Mouse (Mus musculus): ENCODE measurements at regions not wholly inside any gene's neighbourhood (a gene's known extent, or its start where the extent isn't known, plus 50 kb on each side); places are given as distances from the start of the nearest gene placed in this dataset.
A peak's percentile ranks its signal among the peaks of the same experiment; 100 is the strongest.

DNA sequence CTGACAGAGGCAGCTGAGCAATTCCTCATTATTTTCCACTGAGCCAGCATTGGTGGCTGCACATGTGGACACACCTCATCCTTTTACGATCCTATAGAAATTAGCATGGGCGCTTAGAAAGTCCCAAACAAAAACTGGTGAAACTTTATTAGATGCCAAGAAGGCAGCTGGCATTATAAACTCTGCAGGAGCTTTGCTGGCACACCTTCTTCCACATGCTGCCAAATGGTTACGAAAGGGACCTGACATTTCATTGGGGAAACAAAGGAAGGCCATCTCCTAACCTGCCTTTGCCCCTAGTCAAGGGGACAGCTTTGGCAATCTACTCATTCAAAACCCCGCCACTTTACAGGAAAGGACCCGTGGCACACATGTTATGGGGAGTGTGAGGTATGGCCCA lies 390.7 kb upstream of the Gm26657 start:
- Histone ChIP-seq H3K27ac (replicated peaks) (no peak overlapping the region), H3K4me3 (ENCODE audit: low read depth, low read length) (no peak overlapping the region), H3K27me3 (ENCODE audit: control insufficient read depth, insufficient read depth, low read length) (no peaks in the 10 kb centered on the region), H3K9ac (ENCODE audit: low read length) (no peak overlapping the region), H3K36me3 (ENCODE audit: control insufficient read depth, insufficient read depth, low read length) (no peaks in the 10 kb centered on the region), H3K4me1 (replicated peaks; ENCODE audit: control insufficient read depth, insufficient read depth) (no peaks in the 10 kb centered on the region), H3K9me3 (ENCODE audit: control insufficient read depth, low read length) (no peaks in the 10 kb centered on the region), H3K4me2 (replicated peaks; ENCODE audit: low read depth) (no peak overlapping the region)
- no peak for DNase-seq (ENCODE audit: low spot score)
- no peak for ATAC-seq (ENCODE audit: low FRiP score, low TSS enrichment)
- WGBS: 73% methylated on average over 5 of the region's 5 CpGs
- TF ChIP-seq CTCF (IDR thresholded peaks at IDR 0.05; ENCODE audit: low read depth) (no peak), EP300 (optimal IDR thresholded peaks at IDR 0.05) (no peak)

DNA sequence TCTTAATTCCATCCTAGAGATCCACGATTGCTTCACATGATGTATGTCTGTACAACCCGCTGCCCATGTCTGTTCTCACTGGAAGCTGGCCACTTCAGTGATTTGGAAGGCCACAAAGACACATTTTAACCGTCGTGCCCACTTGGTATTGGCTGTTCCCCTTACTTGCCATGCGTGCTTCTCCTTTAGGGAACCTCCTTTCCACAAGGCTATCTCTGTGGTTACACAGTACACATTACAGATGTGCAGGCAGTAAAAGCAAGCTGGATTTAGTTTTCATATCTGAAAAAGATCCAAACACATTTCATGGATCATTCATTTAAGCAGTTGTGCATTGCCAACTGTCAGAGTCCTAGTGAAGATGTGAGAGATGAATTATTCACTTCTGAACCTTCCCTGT lies 414.7 kb upstream of the Gm26657 start:
- 71% methylated on average over 5 of the region's 5 CpGs for WGBS
- DNase-seq (ENCODE audit: low spot score): no peak

DNA sequence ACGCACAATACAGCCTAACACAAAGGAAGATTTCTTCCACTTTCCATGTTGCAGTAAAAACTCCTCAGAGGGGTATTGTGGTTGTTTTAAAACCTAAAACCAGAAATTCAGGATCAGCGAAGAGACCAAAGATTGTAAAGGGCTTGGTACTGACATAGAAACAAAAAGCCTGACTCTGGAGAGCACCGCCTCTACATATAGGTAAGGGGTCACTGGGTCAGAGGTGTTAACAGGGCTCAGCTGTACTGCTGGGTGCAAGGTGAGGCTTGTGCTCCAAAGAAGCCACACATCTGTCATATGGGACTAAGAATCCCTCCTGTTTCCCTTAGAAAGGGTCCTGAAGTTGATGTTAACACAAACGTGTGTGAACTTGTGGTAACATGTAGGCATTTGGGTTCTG lies 420.7 kb upstream of the Gm26657 start:
- TF ChIP-seq EP300 (optimal IDR thresholded peaks at IDR 0.05) (peak; percentile 89), CTCF (IDR thresholded peaks at IDR 0.05; ENCODE audit: low read depth) (no peak)
- Histone ChIP-seq H3K9me3 (ENCODE audit: control insufficient read depth, low read length) (no peaks in the 10 kb centered on the region), H3K4me3 (ENCODE audit: low read depth, low read length) (no peak overlapping the region), H3K36me3 (ENCODE audit: control insufficient read depth, insufficient read depth, low read length) (no peaks in the 10 kb centered on the region), H3K4me2 (replicated peaks; ENCODE audit: low read depth) (no peak overlapping the region), H3K9ac (ENCODE audit: low read length) (no peak overlapping the region), H3K27me3 (ENCODE audit: control insufficient read depth, insufficient read depth, low read length) (no peaks in the 10 kb centered on the region), H3K4me1 (replicated peaks; ENCODE audit: control insufficient read depth, insufficient read depth) (no peaks in the 10 kb centered on the region), H3K27ac (replicated peaks) (peak overlapping the region; percentile 72)
- ATAC-seq (ENCODE audit: low FRiP score, low TSS enrichment) (peak; percentile 60; the same call in 1 of the 2 replicates), DNase-seq (ENCODE audit: low spot score) (no peak)
- WGBS: 65% methylated on average over 4 of the region's 4 CpGs

More for the DNA sequence above, 414.7 kb upstream of the Gm26657 start:
- Histone ChIP-seq H3K27ac (replicated peaks) (no peak overlapping the region), H3K4me2 (replicated peaks; ENCODE audit: low read depth) (no peak overlapping the region), H3K36me3 (ENCODE audit: control insufficient read depth, insufficient read depth, low read length) (no peaks in the 10 kb centered on the region), H3K4me3 (ENCODE audit: low read depth, low read length) (no peak overlapping the region), H3K27me3 (ENCODE audit: control insufficient read depth, insufficient read depth, low read length) (no peaks in the 10 kb centered on the region), H3K9me3 (ENCODE audit: control insufficient read depth, low read length) (no peaks in the 10 kb centered on the region), H3K4me1 (replicated peaks; ENCODE audit: control insufficient read depth, insufficient read depth) (no peaks in the 10 kb centered on the region), H3K9ac (ENCODE audit: low read length) (no peak overlapping the region)
- TF ChIP-seq EP300 (optimal IDR thresholded peaks at IDR 0.05) (no peak), CTCF (IDR thresholded peaks at IDR 0.05; ENCODE audit: low read depth) (no peak)
- ATAC-seq (ENCODE audit: low FRiP score, low TSS enrichment): no peak

DNA sequence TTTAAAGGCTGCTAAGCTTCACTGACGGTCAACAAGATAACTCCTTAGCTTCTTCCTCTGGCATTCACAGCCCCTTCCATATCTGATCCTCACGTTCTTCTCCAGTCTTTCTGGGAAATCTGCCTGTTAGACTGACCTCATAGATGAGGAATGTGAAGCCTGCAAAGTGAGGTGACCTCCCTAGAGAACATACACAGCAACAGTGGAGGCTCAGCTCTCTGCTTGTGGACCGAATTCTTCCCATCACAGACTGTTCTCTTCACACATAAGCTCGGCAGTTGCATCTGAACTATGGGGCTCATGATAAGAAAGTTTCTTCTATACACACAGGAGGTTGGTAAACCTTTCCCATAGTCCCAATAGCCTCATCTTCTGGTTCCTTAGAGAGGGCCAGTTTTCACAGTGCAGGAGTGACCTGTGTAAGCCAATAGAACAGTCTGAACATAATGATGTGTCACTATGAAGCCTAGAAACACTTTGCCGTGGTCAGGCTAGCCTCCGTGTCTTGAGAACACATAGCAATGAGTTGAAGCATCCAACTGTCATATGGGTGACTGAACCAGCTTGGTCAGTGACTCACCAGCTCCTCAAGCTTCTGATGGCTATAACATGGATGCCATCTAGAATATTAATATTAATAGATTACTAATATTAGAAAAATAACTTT lies 434.1 kb upstream of the Gm26657 start:
- no peaks in the 10 kb centered on the region for H3K27me3 ChIP-seq (ENCODE audit: control insufficient read depth, insufficient read depth, low read length)
- no peaks in the 10 kb centered on the region for H3K36me3 ChIP-seq (ENCODE audit: control insufficient read depth, insufficient read depth, low read length)
- WGBS: 45% methylated on average over 6 of the region's 6 CpGs
- 0 out of 2 replicates have a peak overlapping the region, but pooled peaks have one; percentile 9 for H3K27ac ChIP-seq (replicated peaks)
- H3K4me3 ChIP-seq (ENCODE audit: low read depth, low read length): no peak overlapping the region
- no peak for TF ChIP-seq EP300 (optimal IDR thresholded peaks at IDR 0.05)
- no peak for TF ChIP-seq CTCF (IDR thresholded peaks at IDR 0.05; ENCODE audit: low read depth)
- no peak overlapping the region for H3K9ac ChIP-seq (ENCODE audit: low read length)
- no peaks in the 10 kb centered on the region for H3K4me1 ChIP-seq (replicated peaks; ENCODE audit: control insufficient read depth, insufficient read depth)
- no peak overlapping the region for H3K4me2 ChIP-seq (replicated peaks; ENCODE audit: low read depth)
- DNase-seq (ENCODE audit: low spot score): no peak
- no peak for ATAC-seq (ENCODE audit: low FRiP score, low TSS enrichment)
- no peaks in the 10 kb centered on the region for H3K9me3 ChIP-seq (ENCODE audit: control insufficient read depth, low read length)

DNA sequence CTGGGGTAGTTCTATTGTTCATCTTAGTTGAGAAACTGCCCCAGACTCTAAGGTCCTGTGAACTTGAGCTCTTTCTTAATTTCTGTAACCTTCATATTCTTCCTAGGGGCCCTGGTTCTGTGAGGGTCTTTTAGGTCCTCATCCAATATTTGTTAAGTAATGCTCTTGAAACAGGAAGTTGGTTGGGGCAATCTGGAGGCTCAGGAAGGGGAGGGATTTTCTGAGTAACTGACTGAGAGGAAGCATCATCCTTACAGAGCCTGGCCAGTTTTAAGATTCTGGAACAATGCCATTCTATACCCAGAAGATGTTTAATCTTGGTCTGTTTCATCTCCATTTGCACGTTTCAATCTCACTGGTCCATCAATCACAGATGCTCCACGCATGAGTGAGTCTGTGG lies 435.6 kb upstream of the Gm26657 start:
- Histone ChIP-seq H3K27me3 (ENCODE audit: control insufficient read depth, insufficient read depth, low read length) (no peaks in the 10 kb centered on the region), H3K36me3 (ENCODE audit: control insufficient read depth, insufficient read depth, low read length) (no peaks in the 10 kb centered on the region), H3K9me3 (ENCODE audit: control insufficient read depth, low read length) (no peaks in the 10 kb centered on the region), H3K4me2 (replicated peaks; ENCODE audit: low read depth) (no peak overlapping the region), H3K4me1 (replicated peaks; ENCODE audit: control insufficient read depth, insufficient read depth) (no peaks in the 10 kb centered on the region), H3K9ac (ENCODE audit: low read length) (no peak overlapping the region), H3K4me3 (ENCODE audit: low read depth, low read length) (no peak overlapping the region), H3K27ac (replicated peaks) (0 out of 2 replicates have a peak overlapping the region, but pooled peaks have one; percentile 36)
- TF ChIP-seq EP300 (optimal IDR thresholded peaks at IDR 0.05) (no peak), CTCF (IDR thresholded peaks at IDR 0.05; ENCODE audit: low read depth) (no peak)
- 18% methylated on average over 2 of the region's 2 CpGs for whole genome bisulfite sequencing
- DNase-seq (ENCODE audit: low spot score): no peak
- ATAC-seq (ENCODE audit: low FRiP score, low TSS enrichment): no peak; the same call in 1 of the 2 replicates

DNA sequence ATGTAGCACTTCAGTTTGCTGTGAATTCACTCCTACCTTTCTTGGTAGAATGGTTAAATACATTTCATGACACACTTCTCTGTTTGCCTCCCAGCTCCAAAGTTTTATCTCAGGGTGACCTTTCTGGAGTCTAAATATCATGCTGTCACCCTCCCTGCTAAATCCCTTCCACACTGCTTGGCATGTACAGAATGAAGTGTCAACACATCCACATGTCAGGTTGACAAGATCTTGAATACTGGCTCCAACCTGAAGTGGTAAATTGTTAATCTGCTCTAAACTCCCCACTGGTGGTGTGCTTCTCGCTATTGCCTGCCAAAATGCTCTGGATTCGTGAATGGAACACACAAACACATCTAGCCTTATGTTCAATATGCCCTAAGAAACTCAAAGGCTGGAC lies 451.9 kb upstream of the Gm26657 start:
- Histone ChIP-seq H3K27ac (replicated peaks) (no peak overlapping the region), H3K4me1 (replicated peaks; ENCODE audit: control insufficient read depth, insufficient read depth) (no peaks in the 10 kb centered on the region), H3K9me3 (ENCODE audit: control insufficient read depth, low read length) (no peaks in the 10 kb centered on the region), H3K9ac (ENCODE audit: low read length) (no peak overlapping the region), H3K4me2 (replicated peaks; ENCODE audit: low read depth) (no peak overlapping the region), H3K4me3 (ENCODE audit: low read depth, low read length) (no peak overlapping the region), H3K36me3 (ENCODE audit: control insufficient read depth, insufficient read depth, low read length) (no peaks in the 10 kb centered on the region), H3K27me3 (ENCODE audit: control insufficient read depth, insufficient read depth, low read length) (no peaks in the 10 kb centered on the region)
- TF ChIP-seq EP300 (optimal IDR thresholded peaks at IDR 0.05) (no peak), CTCF (IDR thresholded peaks at IDR 0.05; ENCODE audit: low read depth) (no peak)
- 77% methylated on average over 2 of the region's 2 CpGs for WGBS
- ATAC-seq (ENCODE audit: low FRiP score, low TSS enrichment): no peak
- DNase-seq (ENCODE audit: low spot score): no peak

Measured in stomach, postnatal 0 days (tissue).